Mouse (Mus musculus) heart, embryonic 11.5 days (tissue): Measurements from ENCODE around the gene Rnf113a2. TPM values are rescaled to one million over a fixed set of nuclear protein-coding genes. Genes with fewer than 3 reads are reported as not detected.

Experiments
- ATAC-seq: fragments of 200-750 bp; cut with Nextera tagmentation; replicated peaks from 2 replicates; pipeline ENCODE4 v1.8.0; 2017; ENCODE audit warnings: moderate library complexity; ENCODE audit not compliant: insufficient number of reproducible peaks, low FRiP score, low TSS enrichment
- H3K27ac ChIP-seq: fragments of 300-500 bp; sonication (generic); 2 replicates; pipeline ENCODE4 v1.5.1; 2014; ENCODE audit warnings: mild to moderate bottlenecking, low read depth, low read length
- H3K27me3 ChIP-seq: fragments of 300-500 bp; sonication (generic); 2 replicates; pipeline ENCODE4 v1.6.1; 2014; ENCODE audit warnings: mild to moderate bottlenecking, low read length, mixed read lengths; ENCODE audit not compliant: control insufficient read depth, insufficient read depth
- H3K36me3 ChIP-seq: fragments of 300-500 bp; sonication (generic); 2 replicates; pipeline ENCODE4 v1.6.1; 2014; ENCODE audit warnings: mild to moderate bottlenecking, low read length, moderate library complexity, mixed read lengths; ENCODE audit not compliant: control insufficient read depth, insufficient read depth
- H3K4me1 ChIP-seq: fragments of 300-500 bp; sonication (generic); 2 replicates; pipeline ENCODE4 v1.6.1; 2014; ENCODE audit warnings: low read length; ENCODE audit not compliant: control insufficient read depth, insufficient read depth
- H3K4me2 ChIP-seq: fragments of 300-500 bp; sonication (generic); 2 replicates; pipeline ENCODE4 v1.6.1; 2014; ENCODE audit warnings: mild to moderate bottlenecking, moderate library complexity
- H3K4me3 ChIP-seq: fragments of 300-500 bp; sonication (generic); 2 replicates; pipeline ENCODE4 v1.5.1; 2014; ENCODE audit warnings: low read depth, low read length
- H3K9ac ChIP-seq: fragments of 300-500 bp; sonication (generic); 2 replicates; pipeline ENCODE4 v1.6.1; 2014; ENCODE audit warnings: mild to moderate bottlenecking, low read depth, low read length, moderate library complexity
- H3K9me3 ChIP-seq: fragments of 300-500 bp; sonication (generic); replicated peaks from 2 replicates; pipeline ENCODE4 v1.6.1; 2016; ENCODE audit warnings: low read length; ENCODE audit not compliant: control insufficient read depth
- WGBS: fragments of 180-500 bp; shearing (Covaris S2); extraction: QIAGEN DNeasy Blood & Tissue Kit; methylation state at CpG from one replicate; pipeline ENCODE4 v1.1.7; 2014; ENCODE audit not compliant: insufficient replicate concordance; 5-methylcytosine and 5-hydroxymethylcytosine counted together
- polyA plus RNA-seq: library from polyadenylated mRNA; unstranded; fragments of >200 nt; fragmentation: Nextera tagmentation; extraction: Ambion mirVana; gene quantifications from 2 replicates; pipeline ENCODE4 v1.2.1, GENCODE M21; 2014

Gene Rnf113a2
- polyA plus RNA-seq, result 21.6 and 26.1 TPM in 2 replicates

DNA sequence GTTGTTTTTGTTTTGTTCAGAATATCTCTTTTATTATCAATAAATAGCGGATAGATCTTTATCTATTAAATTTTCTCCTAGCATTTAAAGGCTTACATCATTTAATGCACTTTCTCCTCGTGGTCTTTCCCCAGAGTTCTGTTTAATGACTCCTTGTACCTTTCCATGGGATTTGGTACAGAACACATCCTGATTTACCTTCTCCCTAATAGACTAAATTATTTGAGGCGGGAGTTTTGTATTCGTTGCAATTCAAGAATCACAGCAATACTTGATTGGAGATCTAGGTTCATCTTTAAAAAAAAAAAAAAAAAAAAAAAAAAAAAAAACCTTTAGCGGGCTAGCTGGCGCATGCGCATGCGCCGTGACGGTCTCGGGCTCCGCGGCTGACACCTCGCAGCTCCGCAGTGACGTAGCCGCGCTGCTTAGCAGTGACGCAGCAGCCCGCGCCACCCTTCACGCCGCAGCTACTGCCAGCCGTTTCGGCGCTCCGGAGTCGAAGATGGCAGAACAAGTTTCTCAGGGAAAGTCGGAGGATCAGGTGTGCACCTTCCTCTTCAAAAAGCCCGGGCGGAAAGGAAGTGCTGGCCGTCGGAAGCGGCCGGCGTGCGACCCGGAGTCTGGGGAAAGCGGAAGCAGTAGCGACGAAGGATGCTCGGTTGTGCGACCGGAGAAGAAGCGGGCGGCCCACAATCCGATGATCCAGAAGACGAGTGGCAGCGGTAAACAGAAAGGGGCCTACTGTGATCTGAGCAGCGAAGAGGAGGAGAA lies at the start of gene Rnf113a2:
Rnf113a2 (plus strand) TSS at position 363 of the 771 bp plus-strand sequence.
- 4% methylated on average over 50 of the region's 50 CpGs for WGBS
- H3K9ac ChIP-seq, result peak within 1 kb of the TSS; percentile 80
- H3K27ac ChIP-seq, result peak within 1 kb of the TSS; percentile 76; the same call in 1 of the 2 replicates
- peak within 1 kb of the TSS; percentile 56 for H3K4me3 ChIP-seq
- ATAC-seq, result peak; percentile 78; the same call in 1 of the 2 replicates
- no peaks in the 10 kb centered on the region for H3K36me3 ChIP-seq
- no peaks in the 10 kb centered on the region for H3K27me3 ChIP-seq
- peak within 1 kb of the TSS; percentile 85 for H3K4me2 ChIP-seq
- peaks cover 2% of the 10 kb centered on the region; the same call in 1 of the 2 replicates for H3K9me3 ChIP-seq
- H3K4me1 ChIP-seq, result peaks cover 4% of the 10 kb centered on the region; the same call in 1 of the 2 replicates

DNA sequence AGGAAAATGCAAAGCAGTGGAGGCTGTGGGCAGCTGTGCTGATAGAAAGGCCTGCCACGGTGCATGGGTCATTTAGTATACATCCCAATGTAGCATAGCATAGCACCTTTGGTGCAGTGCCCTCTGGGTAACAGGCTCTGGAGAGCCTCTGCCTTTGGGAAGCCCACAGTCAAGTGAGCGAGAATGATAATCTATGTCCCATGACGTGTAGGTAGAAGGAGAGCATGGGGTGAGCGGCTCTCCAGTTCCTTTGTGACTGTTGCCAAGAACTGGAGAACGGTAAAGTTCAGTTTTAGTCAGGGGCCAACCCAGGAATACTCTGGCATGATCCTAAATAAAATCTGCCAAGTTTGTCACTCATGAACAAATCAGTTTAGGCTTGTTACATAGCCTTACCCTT lies 45.3 kb upstream of the Rnf113a2 start:
- Histone ChIP-seq H3K9me3 (no peaks in the 10 kb centered on the region), H3K4me1 (no peaks in the 10 kb centered on the region), H3K4me2 (no peak overlapping the region), H3K4me3 (no peak overlapping the region), H3K9ac (no peak overlapping the region), H3K36me3 (peaks cover 39% of the 10 kb centered on the region), H3K27me3 (no peaks in the 10 kb centered on the region), H3K27ac (no peak overlapping the region)
- ATAC-seq, result no peak
- WGBS, result 89% methylated on average over 5 of the region's 5 CpGs

DNA sequence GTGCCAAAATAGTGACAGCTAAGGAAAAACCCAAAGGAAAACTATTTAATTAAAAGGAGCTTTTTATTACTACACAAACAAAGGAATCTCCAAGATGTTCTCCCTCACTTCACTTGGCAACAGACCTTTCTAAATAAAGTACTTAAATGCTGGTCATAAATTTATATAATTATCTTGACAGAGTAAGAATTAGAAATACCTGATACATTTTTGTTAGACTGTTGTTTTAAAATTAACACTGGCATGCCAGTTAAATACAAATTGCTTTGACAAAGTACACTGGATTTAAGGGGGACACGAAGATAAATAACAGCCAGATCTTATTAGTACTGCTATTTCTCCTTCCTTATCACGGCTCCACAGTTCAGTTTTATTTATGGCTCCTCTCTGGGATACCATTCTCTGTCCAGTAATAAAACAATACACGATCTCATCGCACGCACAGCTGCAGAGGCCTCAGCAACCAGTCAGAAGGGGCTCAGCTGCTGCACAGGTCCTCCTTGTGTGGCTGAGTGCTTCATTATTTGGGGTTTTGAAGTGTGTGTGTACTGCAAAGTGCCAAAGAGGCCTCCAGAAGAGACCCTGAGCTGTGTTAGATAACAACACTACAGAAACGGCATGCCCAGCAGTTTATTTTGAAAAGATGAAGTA lies 43.0 kb upstream of the Rnf113a2 start:
- no peaks in the 10 kb centered on the region for H3K27me3 ChIP-seq
- H3K4me3 ChIP-seq, result no peak overlapping the region
- H3K9ac ChIP-seq, result 0 out of 2 replicates have a peak overlapping the region, but pooled peaks have one; percentile 43
- WGBS, result 70% methylated on average over 6 of the region's 6 CpGs
- no peak for ATAC-seq
- H3K9me3 ChIP-seq, result no peaks in the 10 kb centered on the region
- peaks cover 31% of the 10 kb centered on the region for H3K36me3 ChIP-seq
- no peak overlapping the region for H3K4me2 ChIP-seq
- no peak overlapping the region for H3K27ac ChIP-seq
- no peaks in the 10 kb centered on the region for H3K4me1 ChIP-seq

DNA sequence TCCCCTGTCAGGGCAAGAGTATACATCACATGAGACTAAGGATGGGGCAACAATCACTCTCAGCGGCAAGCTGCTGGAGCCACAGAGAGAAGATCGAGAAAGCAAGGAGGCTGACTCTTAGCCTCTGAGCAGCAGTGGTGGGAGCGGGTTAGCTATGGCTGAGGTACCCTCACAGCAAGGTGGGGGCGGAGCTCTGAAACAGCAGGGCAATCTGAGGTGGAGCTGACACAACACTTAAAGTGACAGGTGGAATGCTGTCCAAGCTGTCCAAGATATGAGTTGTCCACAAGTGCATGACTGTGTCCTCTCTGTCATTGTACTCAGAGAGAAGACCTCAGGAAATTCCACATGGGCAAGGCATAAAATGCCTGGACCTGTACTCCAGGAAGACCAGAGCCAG lies 34.6 kb upstream of the Rnf113a2 start:
- peak overlapping the region; percentile 23 for H3K4me3 ChIP-seq
- peak overlapping the region; percentile 81 for H3K27ac ChIP-seq
- H3K36me3 ChIP-seq, result no peaks in the 10 kb centered on the region
- ATAC-seq, result peak; percentile 83
- H3K4me1 ChIP-seq, result peaks cover 19% of the 10 kb centered on the region
- WGBS, result 55% methylated on average over 4 of the region's 4 CpGs
- H3K27me3 ChIP-seq, result no peaks in the 10 kb centered on the region
- H3K4me2 ChIP-seq, result peak overlapping the region; percentile 34
- no peaks in the 10 kb centered on the region for H3K9me3 ChIP-seq
- H3K9ac ChIP-seq, result no peak overlapping the region; the same call in 1 of the 2 replicates

DNA sequence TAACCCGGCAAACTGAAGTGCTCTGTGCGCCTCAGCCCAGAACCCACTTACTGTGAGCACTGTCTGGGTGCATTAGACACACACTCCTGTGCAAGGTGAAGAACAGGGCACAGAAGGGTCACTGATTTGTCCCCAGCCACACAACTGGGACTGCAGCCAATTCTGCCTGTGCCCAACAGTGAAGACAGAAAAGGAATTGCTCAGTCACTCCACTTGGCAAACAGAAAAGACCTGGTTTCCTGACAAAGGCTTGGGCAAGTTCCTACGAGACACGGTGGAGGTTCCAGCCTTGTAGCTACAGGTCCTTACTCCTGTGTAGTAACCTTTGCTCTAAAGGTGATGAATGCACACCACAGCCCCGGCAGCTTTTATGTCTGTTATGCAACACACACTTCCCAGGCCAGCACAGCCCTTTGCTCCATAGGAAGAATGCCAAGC lies 32.3 kb upstream of the Rnf113a2 start:
- no peak for ATAC-seq
- no peak overlapping the region for H3K9ac ChIP-seq
- peak overlapping the region; percentile 77 for H3K27ac ChIP-seq
- H3K4me2 ChIP-seq, result peak overlapping the region; percentile 4; the same call in 1 of the 2 replicates
- no peaks in the 10 kb centered on the region for H3K9me3 ChIP-seq
- no peaks in the 10 kb centered on the region for H3K36me3 ChIP-seq
- H3K4me1 ChIP-seq, result peaks cover 19% of the 10 kb centered on the region
- no peak overlapping the region for H3K4me3 ChIP-seq
- 37% methylated on average over 5 of the region's 5 CpGs for WGBS
- no peaks in the 10 kb centered on the region for H3K27me3 ChIP-seq

DNA sequence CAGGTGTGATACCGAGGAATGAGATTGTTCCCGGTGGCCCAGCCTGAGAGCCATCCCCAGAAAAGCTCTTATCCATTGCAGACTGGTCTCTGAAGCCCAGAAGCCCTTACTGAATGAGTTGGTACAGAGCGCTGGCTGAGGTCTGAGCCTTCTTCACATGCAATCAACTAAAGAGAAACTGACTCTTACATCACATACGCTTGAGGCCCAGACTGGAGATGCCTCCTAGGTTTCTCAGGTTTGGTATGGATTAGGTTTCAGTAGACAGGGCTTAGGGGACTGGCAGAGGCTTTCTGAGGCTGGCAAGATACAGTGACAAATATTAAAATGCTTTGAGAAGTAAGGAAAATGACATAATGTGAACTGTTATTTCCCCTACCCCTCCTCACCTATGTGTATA lies 31.6 kb upstream of the Rnf113a2 start:
- Histone ChIP-seq H3K36me3 (no peaks in the 10 kb centered on the region), H3K27me3 (no peaks in the 10 kb centered on the region), H3K27ac (peak overlapping the region; percentile 77), H3K4me1 (peaks cover 19% of the 10 kb centered on the region), H3K4me3 (no peak overlapping the region), H3K9ac (0 out of 2 replicates have a peak overlapping the region, but pooled peaks have one; percentile 22), H3K9me3 (no peaks in the 10 kb centered on the region), H3K4me2 (no peak overlapping the region)
- ATAC-seq, result no peak
- 85% methylated on average over 4 of the region's 4 CpGs for WGBS

DNA sequence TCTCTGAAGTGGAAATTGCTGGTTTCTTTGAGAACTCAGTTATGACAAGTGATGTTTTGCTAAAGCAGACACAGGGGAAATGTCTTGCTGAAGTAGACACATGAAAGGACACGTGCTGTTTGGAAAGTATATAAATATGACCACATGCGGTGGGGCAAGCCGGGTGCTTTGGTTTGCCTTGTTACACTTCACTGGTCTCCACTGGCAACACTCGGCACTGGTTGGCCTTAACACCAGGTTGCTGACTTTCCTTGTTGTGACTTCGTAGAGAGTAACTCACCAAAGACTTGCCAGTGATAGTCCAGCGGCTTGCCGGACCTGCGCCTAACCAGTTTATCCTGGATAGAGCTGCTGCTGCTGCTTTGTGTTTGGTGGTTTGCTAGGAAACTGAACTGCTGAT lies 28.9 kb upstream of the Rnf113a2 start:
- Histone ChIP-seq H3K36me3 (no peaks in the 10 kb centered on the region), H3K27ac (no peak overlapping the region), H3K27me3 (no peaks in the 10 kb centered on the region), H3K9me3 (no peaks in the 10 kb centered on the region), H3K4me1 (peaks cover 16% of the 10 kb centered on the region), H3K4me2 (no peak overlapping the region), H3K4me3 (no peak overlapping the region), H3K9ac (no peak overlapping the region)
- ATAC-seq, result no peak
- 89% methylated on average over 8 of the region's 8 CpGs for WGBS

DNA sequence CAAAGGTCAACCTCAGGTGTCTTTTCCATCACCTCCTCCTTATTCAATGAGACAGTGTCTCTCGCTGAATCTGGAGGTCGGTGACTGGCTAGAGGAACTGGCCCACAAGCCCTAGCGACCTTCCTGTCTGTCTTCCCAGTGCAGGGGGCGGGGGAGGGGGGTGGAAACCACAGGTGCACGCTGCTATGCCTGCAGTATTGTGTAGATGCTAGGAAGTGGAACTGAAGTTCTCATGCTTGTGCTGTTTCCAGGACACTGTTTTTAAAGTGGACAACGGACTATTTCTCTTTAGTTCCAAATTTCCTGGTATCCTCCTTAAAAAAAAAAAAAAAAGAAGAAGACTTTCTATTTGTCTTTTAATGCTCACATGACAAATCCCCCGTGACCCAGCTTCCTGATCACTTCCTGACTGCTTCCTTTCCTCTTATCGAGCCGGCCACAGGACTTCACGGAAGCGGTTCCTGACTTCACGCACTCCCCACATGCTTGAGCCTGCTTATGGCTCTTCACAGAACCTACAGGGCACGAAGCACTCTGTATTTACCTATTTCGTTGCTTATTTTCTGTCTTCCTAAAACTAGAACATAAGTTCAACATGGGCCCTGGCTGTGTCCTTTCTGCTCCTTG lies 28.1 kb upstream of the Rnf113a2 start:
- 61% methylated on average over 14 of the region's 14 CpGs for WGBS
- H3K4me1 ChIP-seq, result peaks cover 16% of the 10 kb centered on the region
- H3K4me2 ChIP-seq, result no peak overlapping the region
- no peak overlapping the region for H3K4me3 ChIP-seq
- no peaks in the 10 kb centered on the region for H3K36me3 ChIP-seq
- no peak overlapping the region for H3K9ac ChIP-seq
- no peak for ATAC-seq
- H3K27ac ChIP-seq, result no peak overlapping the region
- H3K9me3 ChIP-seq, result no peaks in the 10 kb centered on the region
- H3K27me3 ChIP-seq, result no peaks in the 10 kb centered on the region
